Mouse (Mus musculus): Measurements from ENCODE around the gene Tsga13. TPM values are rescaled to one million over a fixed set of nuclear protein-coding genes. Genes with fewer than 3 reads are reported as not detected.

The Tsga13 gene
- polyA plus RNA-seq (2015; fragmentation: Nextera tagmentation; extraction: Ambion mirVana): 0.28 and 0.31 TPM in 2 replicates

GRCm38 (mm10) chr6:30915473-30915872, at the start of gene Tsga13:
Gene Tsga13, minus strand, starts transcription at chr6:30915573.
- H3K27me3 ChIP-seq: no peaks in the 10 kb centered on the region
- ATAC-seq (ENCODE audit: insufficient number of reproducible peaks, low FRiP score, low TSS enrichment, low read depth): no peak
- H3K9me3 ChIP-seq: no peaks in the 10 kb centered on the region
- H3K27ac ChIP-seq: no peak within 1 kb of the TSS
- H3K9ac ChIP-seq: no peak within 1 kb of the TSS
- H3K4me2 ChIP-seq: no peak within 1 kb of the TSS
- H3K36me3 ChIP-seq: no peaks in the 10 kb centered on the region
- H3K4me3 ChIP-seq: no peak within 1 kb of the TSS
- H3K4me1 ChIP-seq: no peaks in the 10 kb centered on the region
- WGBS: 88% methylated on average over 2 of the region's 2 CpGs

- under 1% methylated on average over 74 of the region's 75 CpGs for WGBS
- Histone ChIP-seq H3K9ac (peak within 1 kb of the TSS; percentile 45), H3K4me1 (peaks cover 7% of the 10 kb centered on the region; the same call in 1 of the 2 replicates), H3K4me3 (peak within 1 kb of the TSS; percentile 56), H3K36me3 (0 out of 2 replicates have a peak, but pooled peaks cover 11% of the 10 kb centered on the region), H3K9me3 (peaks cover 23% of the 10 kb centered on the region), H3K4me2 (peak within 1 kb of the TSS; percentile 76), H3K27me3 (peaks cover 41% of the 10 kb centered on the region), H3K27ac (peak within 1 kb of the TSS; percentile 76)
- ATAC-seq (ENCODE audit: insufficient number of reproducible peaks, low FRiP score, low TSS enrichment, low read depth): 0 out of 2 replicates have a peak, but pooled peaks have one; percentile 30
Observed at GRCm38 (mm10) chr6:30958736-30959540, 43.6 kb upstream of the Tsga13 start, which contains the start of gene Klf14. Gene Klf14, minus strand, starts transcription at chr6:30959078.

GRCm38 (mm10) chr6:30957784-30958735, 42.7 kb upstream of the Tsga13 start:
- Histone ChIP-seq H3K4me3 (peak overlapping the region; percentile 56), H3K27ac (peak overlapping the region; percentile 76), H3K4me1 (peaks cover 7% of the 10 kb centered on the region; the same call in 1 of the 2 replicates), H3K9me3 (peaks cover 23% of the 10 kb centered on the region), H3K4me2 (peak overlapping the region; percentile 76), H3K36me3 (0 out of 2 replicates have a peak, but pooled peaks cover 11% of the 10 kb centered on the region), H3K27me3 (peaks cover 34% of the 10 kb centered on the region), H3K9ac (peak overlapping the region; percentile 45)
- WGBS: 7% methylated on average over 84 of the region's 84 CpGs
- ATAC-seq (ENCODE audit: insufficient number of reproducible peaks, low FRiP score, low TSS enrichment, low read depth): 0 out of 2 replicates have a peak, but pooled peaks have one; percentile 24

- no peaks in the 10 kb centered on the region for H3K27me3 ChIP-seq
- no peak overlapping the region for H3K9ac ChIP-seq
- no peak for ATAC-seq (ENCODE audit: insufficient number of reproducible peaks, low FRiP score, low TSS enrichment, low read depth)
- no peak overlapping the region for H3K4me3 ChIP-seq
- 45% methylated on average over 5 of the region's 5 CpGs for WGBS
- H3K4me2 ChIP-seq: no peak overlapping the region
- no peaks in the 10 kb centered on the region for H3K36me3 ChIP-seq
- H3K9me3 ChIP-seq: no peaks in the 10 kb centered on the region
- no peaks in the 10 kb centered on the region for H3K4me1 ChIP-seq
- H3K27ac ChIP-seq: no peak overlapping the region
Observed at GRCm38 (mm10) chr6:30939264-30939663, 23.9 kb upstream of the Tsga13 start.

GRCm38 (mm10) chr6:30922821-30923220, 7.4 kb upstream of the Tsga13 start:
- H3K4me3 ChIP-seq: no peak overlapping the region
- no peak overlapping the region for H3K9ac ChIP-seq
- 48% methylated on average over 2 of the region's 2 CpGs for WGBS
- peaks cover 6% of the 10 kb centered on the region; the same call in 1 of the 2 replicates for H3K4me1 ChIP-seq
- no peak overlapping the region for H3K27ac ChIP-seq
- no peaks in the 10 kb centered on the region for H3K36me3 ChIP-seq
- ATAC-seq (ENCODE audit: insufficient number of reproducible peaks, low FRiP score, low TSS enrichment, low read depth): no peak
- no peaks in the 10 kb centered on the region for H3K27me3 ChIP-seq
- no peaks in the 10 kb centered on the region for H3K9me3 ChIP-seq
- H3K4me2 ChIP-seq: no peak overlapping the region

GRCm38 (mm10) chr6:30921826-30922225, 6.5 kb upstream of the Tsga13 start:
- H3K4me3 ChIP-seq: no peak overlapping the region
- no peak for ATAC-seq (ENCODE audit: insufficient number of reproducible peaks, low FRiP score, low TSS enrichment, low read depth)
- H3K4me2 ChIP-seq: no peak overlapping the region; the same call in 1 of the 2 replicates
- H3K4me1 ChIP-seq: peaks cover 6% of the 10 kb centered on the region; the same call in 1 of the 2 replicates
- H3K9me3 ChIP-seq: no peaks in the 10 kb centered on the region
- no peaks in the 10 kb centered on the region for H3K36me3 ChIP-seq
- H3K9ac ChIP-seq: no peak overlapping the region
- no peak overlapping the region for H3K27ac ChIP-seq
- H3K27me3 ChIP-seq: no peaks in the 10 kb centered on the region
- 74% methylated on average over 10 of the region's 11 CpGs for WGBS

GRCm38 (mm10) chr6:30920834-30921675, 5.7 kb upstream of the Tsga13 start:
- Histone ChIP-seq H3K4me1 (peaks cover 6% of the 10 kb centered on the region; the same call in 1 of the 2 replicates), H3K27me3 (no peaks in the 10 kb centered on the region), H3K4me2 (peak overlapping the region; percentile 30), H3K27ac (peak overlapping the region; percentile 33), H3K4me3 (peak overlapping the region; percentile 5; the same call in 1 of the 2 replicates), H3K9me3 (no peaks in the 10 kb centered on the region), H3K9ac (no peak overlapping the region), H3K36me3 (no peaks in the 10 kb centered on the region)
- ATAC-seq (ENCODE audit: insufficient number of reproducible peaks, low FRiP score, low TSS enrichment, low read depth): no peak
- 56% methylated on average over 21 of the region's 21 CpGs for WGBS

GRCm38 (mm10) chr6:30907970-30908369, 7.4 kb downstream of the Tsga13 start:
- ATAC-seq (ENCODE audit: insufficient number of reproducible peaks, low FRiP score, low TSS enrichment, low read depth): no peak
- Histone ChIP-seq H3K4me1 (no peaks in the 10 kb centered on the region), H3K27ac (no peak overlapping the region), H3K9ac (no peak overlapping the region), H3K4me2 (no peak overlapping the region), H3K27me3 (no peaks in the 10 kb centered on the region), H3K4me3 (no peak overlapping the region), H3K36me3 (no peaks in the 10 kb centered on the region), H3K9me3 (no peaks in the 10 kb centered on the region)
- WGBS: 51% methylated on average over 3 of the region's 3 CpGs

- no peaks in the 10 kb centered on the region for H3K4me1 ChIP-seq
- no peak for ATAC-seq (ENCODE audit: insufficient number of reproducible peaks, low FRiP score, low TSS enrichment, low read depth)
- 43% methylated on average over 5 of the region's 5 CpGs for WGBS
- no peak overlapping the region for H3K9ac ChIP-seq
- no peaks in the 10 kb centered on the region for H3K27me3 ChIP-seq
- no peaks in the 10 kb centered on the region for H3K36me3 ChIP-seq
- H3K27ac ChIP-seq: no peak overlapping the region
- no peaks in the 10 kb centered on the region for H3K9me3 ChIP-seq
- no peak overlapping the region for H3K4me3 ChIP-seq
- no peak overlapping the region for H3K4me2 ChIP-seq
Observed at GRCm38 (mm10) chr6:30904911-30905310, 10.5 kb downstream of the Tsga13 start.

GRCm38 (mm10) chr6:30904033-30904432, 11.3 kb downstream of the Tsga13 start:
- Histone ChIP-seq H3K4me2 (no peak overlapping the region), H3K9me3 (no peaks in the 10 kb centered on the region), H3K4me1 (no peaks in the 10 kb centered on the region), H3K36me3 (no peaks in the 10 kb centered on the region), H3K27me3 (no peaks in the 10 kb centered on the region), H3K27ac (no peak overlapping the region), H3K4me3 (no peak overlapping the region), H3K9ac (no peak overlapping the region)
- WGBS: 40% methylated on average over 3 of the region's 3 CpGs
- ATAC-seq (ENCODE audit: insufficient number of reproducible peaks, low FRiP score, low TSS enrichment, low read depth): no peak

GRCm38 (mm10) chr6:30897520-30897919, 17.9 kb downstream of the Tsga13 start:
- Histone ChIP-seq H3K4me3 (no peak overlapping the region), H3K4me2 (peak overlapping the region; percentile 64; the same call in 1 of the 2 replicates), H3K27me3 (no peaks in the 10 kb centered on the region), H3K27ac (peak overlapping the region; percentile 97; the same call in 1 of the 2 replicates), H3K4me1 (peaks cover 15% of the 10 kb centered on the region; the same call in 1 of the 2 replicates), H3K36me3 (no peaks in the 10 kb centered on the region), H3K9ac (no peak overlapping the region), H3K9me3 (no peaks in the 10 kb centered on the region)
- ATAC-seq (ENCODE audit: insufficient number of reproducible peaks, low FRiP score, low TSS enrichment, low read depth): no peak
- 69% methylated on average over 6 of the region's 6 CpGs for WGBS

Measured in limb, embryonic 15.5 days (tissue).